Mouse (Mus musculus): ENCODE data around the gene Zfp36. TPM values are rescaled to one million over a fixed set of nuclear protein-coding genes. Genes with fewer than 3 reads are reported as not detected.

The Zfp36 gene
- polyA plus RNA-seq, 2 experiments = 12.3 to 16.0 TPM

DNA sequence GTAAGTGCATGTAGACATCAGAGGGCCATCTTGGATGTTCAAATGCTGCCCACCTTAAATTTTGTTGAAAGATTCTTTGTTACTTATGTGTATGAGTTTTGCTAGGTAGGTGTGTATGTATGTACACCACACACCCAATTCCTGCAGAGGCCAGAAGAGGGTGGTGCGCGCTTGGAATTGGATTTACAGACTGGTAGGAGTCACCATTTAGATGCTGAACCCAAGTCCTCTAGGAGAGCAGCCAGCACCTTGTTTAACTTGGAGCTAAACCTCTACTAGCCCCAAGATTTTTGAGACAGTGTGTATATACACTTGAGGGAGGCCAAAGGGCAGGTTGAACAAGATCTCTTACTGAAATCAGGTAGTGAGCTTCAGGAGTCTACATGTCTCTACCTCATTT is 26.8 kb downstream of the Zfp36 start:
- Histone ChIP-seq H3K36me3 (ENCODE audit: control insufficient read depth, insufficient read depth, low read length) (peaks cover 36% of the 10 kb centered on the region), H3K4me1 (ENCODE audit: control insufficient read depth, insufficient read depth, low read length) (peaks cover 17% of the 10 kb centered on the region), H3K4me3 (replicated peaks; ENCODE audit: low read length) (no peak overlapping the region), H3K27ac (replicated peaks; ENCODE audit: low read depth, low read length) (no peak overlapping the region), H3K9me3 (ENCODE audit: control insufficient read depth, low read length) (no peaks in the 10 kb centered on the region), H3K9ac (ENCODE audit: low read depth, low read length, severe bottlenecking) (no peak overlapping the region), H3K27me3 (ENCODE audit: control insufficient read depth, insufficient read depth, low read length) (no peaks in the 10 kb centered on the region), H3K4me2 (replicated peaks; ENCODE audit: low read depth, low read length, severe bottlenecking) (no peak overlapping the region)
- no peak for DNase-seq (ENCODE audit: low spot score)
- no peak for ATAC-seq (ENCODE audit: low FRiP score, low read depth)
- WGBS = 100% methylated on average over 2 of the region's 2 CpGs
- no peak for TF ChIP-seq POLR2A (IDR thresholded peaks at IDR 0.05; ENCODE audit: borderline replicate concordance, extremely low read depth, insufficient read depth, insufficient read length)

DNA sequence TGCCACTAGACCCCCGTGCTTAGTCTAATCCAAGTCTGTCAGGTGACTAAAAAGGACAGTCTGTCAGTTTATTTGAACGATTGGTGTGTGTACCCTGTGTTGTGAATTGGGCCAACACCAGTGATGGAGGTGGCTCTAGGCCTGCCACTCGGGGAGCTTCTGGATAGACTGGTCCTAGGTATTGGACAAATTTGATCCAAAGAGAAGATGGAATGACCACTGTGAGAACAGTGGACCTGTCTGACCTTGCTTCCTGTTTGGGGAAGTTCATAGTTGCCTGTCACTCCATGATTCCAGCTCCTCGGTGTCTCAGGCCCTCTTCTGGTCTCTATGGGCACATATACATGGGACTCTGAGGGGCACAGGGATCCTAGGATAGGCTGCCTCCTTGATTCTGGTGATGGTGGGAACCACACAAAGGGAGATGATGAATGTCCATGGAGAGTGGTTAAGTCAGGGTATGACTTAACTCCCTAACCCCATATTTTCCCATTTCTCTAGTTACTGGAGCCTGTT is 28.3 kb downstream of the Zfp36 start:
- H3K36me3 ChIP-seq (ENCODE audit: control insufficient read depth, insufficient read depth, low read length) = peaks cover 36% of the 10 kb centered on the region
- WGBS = 32% methylated on average over 4 of the region's 4 CpGs
- H3K9me3 ChIP-seq (ENCODE audit: control insufficient read depth, low read length) = no peaks in the 10 kb centered on the region
- DNase-seq (ENCODE audit: low spot score) = no peak
- peaks cover 12% of the 10 kb centered on the region for H3K4me1 ChIP-seq (ENCODE audit: control insufficient read depth, insufficient read depth, low read length)
- peak overlapping the region; percentile 87 for H3K4me3 ChIP-seq (replicated peaks; ENCODE audit: low read length)
- ATAC-seq (ENCODE audit: low FRiP score, low read depth) = no peak
- no peak overlapping the region for H3K27ac ChIP-seq (replicated peaks; ENCODE audit: low read depth, low read length)
- H3K4me2 ChIP-seq (replicated peaks; ENCODE audit: low read depth, low read length, severe bottlenecking) = peak overlapping the region; percentile 78
- H3K9ac ChIP-seq (ENCODE audit: low read depth, low read length, severe bottlenecking) = peak overlapping the region; percentile 98
- TF ChIP-seq POLR2A (IDR thresholded peaks at IDR 0.05; ENCODE audit: borderline replicate concordance, extremely low read depth, insufficient read depth, insufficient read length) = no peak
- H3K27me3 ChIP-seq (ENCODE audit: control insufficient read depth, insufficient read depth, low read length) = no peaks in the 10 kb centered on the region

DNA sequence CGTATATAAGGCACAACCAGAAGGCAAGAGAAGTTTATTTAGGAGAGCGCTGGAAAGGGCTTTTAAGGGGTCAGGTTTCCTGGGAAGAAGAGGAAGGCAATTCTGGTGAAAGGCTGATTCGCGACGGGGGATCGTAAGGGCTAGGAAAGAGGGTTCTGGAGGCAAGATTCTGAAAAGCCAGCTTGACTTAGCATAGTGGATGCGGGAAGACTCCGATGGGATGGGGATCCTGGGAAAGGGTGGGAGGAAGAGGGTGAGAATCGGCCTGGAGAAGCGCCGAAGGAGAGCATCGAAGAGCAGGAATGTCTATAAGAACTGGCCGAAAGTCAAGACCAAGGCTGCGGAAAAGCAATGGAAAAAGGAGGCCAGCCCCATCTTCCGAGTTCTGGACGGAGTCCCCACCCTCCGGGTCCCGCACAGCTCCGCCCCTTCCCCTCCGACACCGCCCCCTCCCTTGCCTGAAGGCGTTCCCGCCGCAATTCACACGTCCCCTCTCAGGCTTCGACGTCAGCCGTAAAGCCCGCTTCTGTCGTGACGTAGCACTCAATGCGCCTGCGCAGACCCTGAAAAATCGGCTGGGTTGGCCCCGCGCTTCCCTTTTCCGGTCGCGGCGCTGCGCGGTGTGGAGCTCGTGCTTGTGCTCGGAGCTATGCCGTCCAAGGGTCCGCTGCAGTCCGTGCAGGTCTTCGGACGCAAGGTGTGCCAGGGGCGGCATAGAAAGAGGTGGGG is 29.7 kb downstream of the Zfp36 start, which contains the start of gene Rps16:
Rps16 (plus strand) TSS at position 498 of the 729 bp plus-strand sequence.
- peak; percentile 95 for ATAC-seq (ENCODE audit: low FRiP score, low read depth)
- peak; percentile 98 for DNase-seq (ENCODE audit: low spot score)
- Histone ChIP-seq H3K27me3 (ENCODE audit: control insufficient read depth, insufficient read depth, low read length) (no peaks in the 10 kb centered on the region), H3K9ac (ENCODE audit: low read depth, low read length, severe bottlenecking) (peak within 1 kb of the TSS; percentile 98), H3K27ac (replicated peaks; ENCODE audit: low read depth, low read length) (peak within 1 kb of the TSS; percentile 97), H3K4me3 (replicated peaks; ENCODE audit: low read length) (peak within 1 kb of the TSS; percentile 87), H3K36me3 (ENCODE audit: control insufficient read depth, insufficient read depth, low read length) (peaks cover 35% of the 10 kb centered on the region), H3K4me1 (ENCODE audit: control insufficient read depth, insufficient read depth, low read length) (peaks cover 10% of the 10 kb centered on the region), H3K9me3 (ENCODE audit: control insufficient read depth, low read length) (no peaks in the 10 kb centered on the region), H3K4me2 (replicated peaks; ENCODE audit: low read depth, low read length, severe bottlenecking) (peak within 1 kb of the TSS; percentile 78)
- peak; percentile 80; the same call in 1 of the 2 replicates for TF ChIP-seq POLR2A (IDR thresholded peaks at IDR 0.05; ENCODE audit: borderline replicate concordance, extremely low read depth, insufficient read depth, insufficient read length)
- WGBS = under 1% methylated on average over 40 of the region's 50 CpGs

DNA sequence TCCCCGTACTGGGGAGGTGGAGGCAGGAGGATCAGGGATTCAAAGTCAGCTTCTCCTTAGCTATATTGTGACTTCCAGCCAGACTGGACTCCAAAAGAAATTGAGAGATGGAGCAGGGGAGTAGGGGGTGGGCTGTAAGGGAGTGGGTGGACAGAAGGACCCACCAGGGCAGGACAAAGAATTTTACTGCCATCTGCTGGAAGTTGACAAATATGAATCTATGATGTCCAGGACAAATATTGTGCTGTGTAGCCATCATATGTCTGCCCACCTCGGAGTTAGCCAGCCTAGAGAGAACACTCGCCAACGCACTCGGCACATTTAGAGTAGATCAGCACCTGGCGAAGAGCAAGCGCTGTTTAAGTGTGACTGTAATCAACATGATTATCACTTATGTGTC is 31.5 kb downstream of the Zfp36 start:
- Histone ChIP-seq H3K9me3 (ENCODE audit: control insufficient read depth, low read length) (no peaks in the 10 kb centered on the region), H3K27me3 (ENCODE audit: control insufficient read depth, insufficient read depth, low read length) (no peaks in the 10 kb centered on the region), H3K9ac (ENCODE audit: low read depth, low read length, severe bottlenecking) (no peak overlapping the region), H3K4me3 (replicated peaks; ENCODE audit: low read length) (no peak overlapping the region), H3K4me2 (replicated peaks; ENCODE audit: low read depth, low read length, severe bottlenecking) (no peak overlapping the region), H3K4me1 (ENCODE audit: control insufficient read depth, insufficient read depth, low read length) (peaks cover 10% of the 10 kb centered on the region), H3K36me3 (ENCODE audit: control insufficient read depth, insufficient read depth, low read length) (peaks cover 19% of the 10 kb centered on the region), H3K27ac (replicated peaks; ENCODE audit: low read depth, low read length) (no peak overlapping the region)
- 81% methylated on average over 7 of the region's 7 CpGs for WGBS
- DNase-seq (ENCODE audit: low spot score) (no peak), ATAC-seq (ENCODE audit: low FRiP score, low read depth) (no peak)
- TF ChIP-seq POLR2A (IDR thresholded peaks at IDR 0.05; ENCODE audit: borderline replicate concordance, extremely low read depth, insufficient read depth, insufficient read length) = no peak

DNA sequence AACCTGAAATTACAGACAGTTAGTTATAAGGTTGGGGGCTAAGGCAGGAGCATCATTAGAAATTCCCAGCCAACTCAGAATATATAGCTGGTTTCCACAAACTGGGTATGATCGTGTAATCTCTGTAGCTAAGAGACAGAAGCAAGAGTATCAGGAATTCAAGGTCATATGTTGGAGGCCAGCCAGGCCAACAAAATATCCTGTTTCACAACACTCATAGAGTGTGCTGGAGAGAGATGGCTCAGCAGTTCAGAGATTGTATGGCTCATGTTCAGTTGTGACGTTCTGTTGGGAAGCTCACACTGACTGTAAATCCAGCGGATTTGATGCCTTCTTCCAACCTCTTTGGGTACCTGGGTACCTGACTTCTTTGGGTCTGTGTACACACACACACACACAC is 32.3 kb downstream of the Zfp36 start:
- Histone ChIP-seq H3K27ac (replicated peaks; ENCODE audit: low read depth, low read length) (no peak overlapping the region), H3K9ac (ENCODE audit: low read depth, low read length, severe bottlenecking) (no peak overlapping the region), H3K4me2 (replicated peaks; ENCODE audit: low read depth, low read length, severe bottlenecking) (no peak overlapping the region), H3K4me3 (replicated peaks; ENCODE audit: low read length) (no peak overlapping the region), H3K4me1 (ENCODE audit: control insufficient read depth, insufficient read depth, low read length) (peaks cover 10% of the 10 kb centered on the region), H3K27me3 (ENCODE audit: control insufficient read depth, insufficient read depth, low read length) (no peaks in the 10 kb centered on the region), H3K36me3 (ENCODE audit: control insufficient read depth, insufficient read depth, low read length) (peaks cover 11% of the 10 kb centered on the region), H3K9me3 (ENCODE audit: control insufficient read depth, low read length) (no peaks in the 10 kb centered on the region)
- ATAC-seq (ENCODE audit: low FRiP score, low read depth) (no peak), DNase-seq (ENCODE audit: low spot score) (no peak)
- TF ChIP-seq POLR2A (IDR thresholded peaks at IDR 0.05; ENCODE audit: borderline replicate concordance, extremely low read depth, insufficient read depth, insufficient read length) = no peak
- WGBS = 67% methylated on average over 3 of the region's 3 CpGs

Measured in limb, embryonic 14.5 days (tissue).